Mouse (Mus musculus) effector memory CD4-positive, alpha-beta T cell, adult 5 months (primary cell): Measurements from ENCODE around the gene 1700102P08Rik. TPM values are rescaled to one million over a fixed set of nuclear protein-coding genes. Genes with fewer than 3 reads are reported as not detected.

ENCODE experiments used
- polyA plus RNA-seq: library from polyadenylated mRNA; unstranded; fragments of 100-300 nt; shearing (Covaris generic); gene quantifications from one replicate; pipeline ENCODE4 v1.2.1, GENCODE M21; 2017

The 1700102P08Rik gene
- polyA plus RNA-seq = 0.74 TPM

GRCm38 (mm10) chr9:108392676-108393075 lies at the start of gene 1700102P08Rik:
1700102P08Rik (plus strand) TSS chr9:108392805.

DNA sequence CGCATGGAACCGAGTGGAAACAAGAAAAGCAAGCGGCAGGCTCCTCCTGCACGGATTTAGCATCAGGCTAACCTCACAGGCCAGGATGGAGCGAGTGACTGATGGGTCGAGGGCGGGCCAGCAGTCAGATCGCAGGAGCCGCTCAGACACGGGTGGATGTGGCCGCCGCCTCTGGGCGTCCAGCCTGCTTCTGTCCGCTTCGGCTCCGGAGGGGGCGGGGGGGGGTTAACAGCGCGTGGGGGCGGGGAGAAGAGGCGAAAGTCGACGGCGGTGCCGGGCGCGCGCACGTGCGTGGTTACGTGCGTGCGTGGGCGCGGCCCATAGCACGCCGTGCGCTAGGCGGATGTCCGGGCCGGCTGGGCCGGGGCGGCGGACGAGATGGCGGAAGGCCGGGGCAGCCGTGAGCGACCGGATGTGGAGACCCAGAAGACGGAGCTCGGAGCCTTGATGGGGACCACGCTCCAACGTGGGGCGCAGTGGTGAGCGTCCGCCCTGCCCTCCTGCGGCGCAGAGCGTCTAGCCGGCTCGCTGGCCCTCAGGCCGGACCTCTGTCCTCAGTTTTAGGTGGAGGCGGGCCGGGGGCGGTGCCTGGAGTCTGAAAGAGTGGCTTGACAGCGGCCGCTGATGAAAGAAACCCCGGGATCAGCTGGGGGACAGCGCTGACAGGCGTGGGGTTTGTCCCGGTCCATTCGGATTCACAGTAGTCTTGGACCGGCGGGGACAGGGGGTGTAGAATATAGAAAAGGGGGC lies 44.9 kb upstream of the 1700102P08Rik start, which contains the start of gene Usp4:
Gene Usp4 (plus strand): TSS at position 314 of the 750 bp plus-strand sequence.

DNA sequence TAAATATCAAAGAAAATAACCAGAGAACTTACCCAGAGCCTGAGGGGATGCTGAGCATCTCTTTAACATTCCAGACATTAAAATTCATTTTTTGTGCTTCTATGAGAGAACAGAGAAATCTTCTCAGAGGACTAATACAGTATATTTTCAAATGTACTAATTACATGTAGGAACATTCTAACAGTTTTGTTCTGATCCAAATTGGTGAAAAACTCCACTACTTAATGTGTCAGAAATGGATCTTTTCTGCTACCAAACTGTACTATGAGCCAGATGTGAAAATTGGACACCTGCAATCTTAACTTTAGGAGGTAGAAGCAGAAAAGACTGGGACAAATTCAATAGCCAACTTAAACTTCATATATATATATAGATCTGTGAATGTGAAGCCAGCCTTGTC lies 35.8 kb downstream of the 1700102P08Rik start, which contains the start of gene Ccdc36:
Gene Ccdc36 (minus strand): TSS at position 101 of the 400 bp plus-strand sequence.

GRCm38 (mm10) chr9:108436182-108436581 lies 43.6 kb downstream of the 1700102P08Rik start, which contains the start of gene BC048562:
BC048562 (plus strand) TSS chr9:108436482.

Other genes with a start within 250 kb of the 1700102P08Rik start
- gene Bsn, start 202.4 kb upstream of the 1700102P08Rik start, polyA plus RNA-seq = 0.30 TPM
- gene Dag1, start 128.8 kb upstream of the 1700102P08Rik start, polyA plus RNA-seq = 11.0 TPM
- 1.7 TPM for gene Nicn1, start 102.4 kb upstream of the 1700102P08Rik start, polyA plus RNA-seq
- 0.17 TPM for gene Amt, start 96.0 kb upstream of the 1700102P08Rik start, polyA plus RNA-seq
- gene Rhoa, start 86.7 kb upstream of the 1700102P08Rik start, polyA plus RNA-seq = 424 TPM
- 5.3 TPM for gene Tcta, start 86.6 kb upstream of the 1700102P08Rik start, polyA plus RNA-seq
- gene Gpx1, start 53.9 kb upstream of the 1700102P08Rik start, polyA plus RNA-seq = 260 TPM
- 94.4 TPM for gene Usp4, start 45.0 kb upstream of the 1700102P08Rik start, polyA plus RNA-seq
- gene Ccdc36, start 35.7 kb downstream of the 1700102P08Rik start, polyA plus RNA-seq = not detected
- gene BC048562, start 43.7 kb downstream of the 1700102P08Rik start, polyA plus RNA-seq = not detected
- gene Ccdc71, start 67.7 kb downstream of the 1700102P08Rik start, polyA plus RNA-seq = 27.6 TPM
- gene Klhdc8b, start 68.8 kb downstream of the 1700102P08Rik start, polyA plus RNA-seq = 7.3 TPM
- gene Lamb2, start 86.9 kb downstream of the 1700102P08Rik start, polyA plus RNA-seq = not detected
- gene Usp19, start 97.8 kb downstream of the 1700102P08Rik start, polyA plus RNA-seq = 158 TPM
- gene Qars, start 114.9 kb downstream of the 1700102P08Rik start, polyA plus RNA-seq = 74.5 TPM
- gene Qrich1, start 124.0 kb downstream of the 1700102P08Rik start, polyA plus RNA-seq = 172 TPM
- gene Impdh2, start 167.5 kb downstream of the 1700102P08Rik start, polyA plus RNA-seq = 178 TPM
- gene Ndufaf3, start 174.6 kb downstream of the 1700102P08Rik start, polyA plus RNA-seq = 37.5 TPM
- gene Dalrd3, start 177.1 kb downstream of the 1700102P08Rik start, polyA plus RNA-seq = 72.4 TPM
- 28.6 TPM for gene Wdr6, start 185.9 kb downstream of the 1700102P08Rik start, polyA plus RNA-seq
- gene P4htm, start 204.9 kb downstream of the 1700102P08Rik start, polyA plus RNA-seq = 11.5 TPM